Mouse (Mus musculus): Measurements from ENCODE around the gene Resf1.

Gene Resf1

GRCm38 (mm10) chr6:149366403-149366802 lies 57.2 kb downstream of the Resf1 start:
- no peaks in the 10 kb centered on the region for H3K36me3 ChIP-seq (ENCODE audit: control insufficient read depth, insufficient read depth, low read length, poor library complexity, severe bottlenecking)
- H3K27me3 ChIP-seq (ENCODE audit: control insufficient read depth, insufficient read depth, low read length, poor library complexity, severe bottlenecking): no peaks in the 10 kb centered on the region
- DNase-seq (ENCODE audit: low read depth, low spot score): no peak

GRCm38 (mm10) chr6:149374986-149375457 lies 65.8 kb downstream of the Resf1 start:
- peak; percentile 94 for DNase-seq (ENCODE audit: low read depth, low spot score)
- no peaks in the 10 kb centered on the region for H3K36me3 ChIP-seq (ENCODE audit: control insufficient read depth, insufficient read depth, low read length, poor library complexity, severe bottlenecking)
- no peaks in the 10 kb centered on the region for H3K27me3 ChIP-seq (ENCODE audit: control insufficient read depth, insufficient read depth, low read length, poor library complexity, severe bottlenecking)

- no peaks in the 10 kb centered on the region for H3K27me3 ChIP-seq (ENCODE audit: control insufficient read depth, insufficient read depth, low read length, poor library complexity, severe bottlenecking)
- no peak for DNase-seq (ENCODE audit: low read depth, low spot score)
- no peaks in the 10 kb centered on the region for H3K36me3 ChIP-seq (ENCODE audit: control insufficient read depth, insufficient read depth, low read length, poor library complexity, severe bottlenecking)
Measured at GRCm38 (mm10) chr6:149383531-149383930, 74.3 kb downstream of the Resf1 start.
